Mouse (Mus musculus) 3T3-L1 (cell line): ENCODE measurements around the gene Yars.

Experiments used
- DNase-seq: peaks from one replicate; pipeline ENCODE4 v3.0.0-alpha.2; 2015; ENCODE audit warnings: low read depth, low spot score

Yars gene

GRCm38 (mm10) chr4:129250759-129251481 lies 61.4 kb downstream of the Yars start:
- DNase-seq = no peak

- no peak for DNase-seq
Measured at GRCm38 (mm10) chr4:129251482-129252125, 62.0 kb downstream of the Yars start.

- DNase-seq = no peak
Measured at GRCm38 (mm10) chr4:129252492-129252891, 62.9 kb downstream of the Yars start.

- peak; percentile 77 for DNase-seq
Measured at GRCm38 (mm10) chr4:129254571-129254970, 65.0 kb downstream of the Yars start.

- DNase-seq = no peak
Measured at GRCm38 (mm10) chr4:129256450-129257380, 67.2 kb downstream of the Yars start.

- DNase-seq = peak; percentile 85
Measured at GRCm38 (mm10) chr4:129259101-129259500, 69.5 kb downstream of the Yars start.

GRCm38 (mm10) chr4:129260678-129261077 lies 71.1 kb downstream of the Yars start:
- DNase-seq = peak; percentile 53

GRCm38 (mm10) chr4:129261196-129261595 lies 71.6 kb downstream of the Yars start, which contains the start of gene C77080:
Gene C77080, minus strand, starts transcription at chr4:129261404.
- peak; percentile 55 for DNase-seq

GRCm38 (mm10) chr4:129263225-129264021 lies 73.9 kb downstream of the Yars start:
- peak; percentile 97 for DNase-seq

GRCm38 (mm10) chr4:129266191-129266590 lies 76.6 kb downstream of the Yars start:
- no peak for DNase-seq

GRCm38 (mm10) chr4:129266821-129267220 lies 77.3 kb downstream of the Yars start:
- DNase-seq = no peak

- DNase-seq = no peak
Measured at GRCm38 (mm10) chr4:129268698-129269097, 79.1 kb downstream of the Yars start.
